Mouse (Mus musculus) intestine, postnatal 0 days (tissue): ENCODE measurements around the gene Olfr1201. TPM values are rescaled to one million over a fixed set of nuclear protein-coding genes. Genes with fewer than 3 reads are reported as not detected.

Experiments used
- ATAC-seq: fragments of 200-750 bp; cut with Nextera tagmentation; 2 replicates; pipeline ENCODE4 v1.8.0; 2017; ENCODE audit warnings: mild to moderate bottlenecking, moderate TSS enrichment, moderate library complexity
- H3K27ac ChIP-seq: fragments of 300-500 bp; sonication (generic); 2 replicates; pipeline ENCODE4 v1.5.1; 2014; ENCODE audit warnings: mild to moderate bottlenecking, low read depth, low read length, moderate library complexity
- H3K27me3 ChIP-seq: fragments of 300-500 bp; sonication (generic); replicated peaks from 2 replicates; pipeline ENCODE4 v1.6.1; 2014; ENCODE audit warnings: low read length, mixed read lengths; ENCODE audit not compliant: control insufficient read depth, insufficient read depth
- H3K36me3 ChIP-seq: fragments of 300-500 bp; sonication (generic); 2 replicates; pipeline ENCODE4 v1.6.1; 2014; ENCODE audit warnings: mild to moderate bottlenecking, moderate library complexity; ENCODE audit not compliant: control insufficient read depth, insufficient read depth
- H3K4me1 ChIP-seq: fragments of 300-500 bp; sonication (generic); replicated peaks from 2 replicates; pipeline ENCODE4 v1.6.1; 2014; ENCODE audit warnings: antibody characterized with exemption, low read length, mixed read lengths; ENCODE audit not compliant: control insufficient read depth, insufficient read depth
- H3K4me2 ChIP-seq: fragments of 300-500 bp; sonication (generic); replicated peaks from 2 replicates; pipeline ENCODE4 v1.6.1; 2014; ENCODE audit warnings: low read depth, mild to moderate bottlenecking, moderate library complexity
- H3K4me3 ChIP-seq: fragments of 300-500 bp; sonication (generic); 2 replicates; pipeline ENCODE4 v1.5.1; 2014; ENCODE audit warnings: low read depth, low read length
- H3K9ac ChIP-seq: fragments of 300-500 bp; sonication (generic); 2 replicates; pipeline ENCODE4 v1.6.1; 2014; ENCODE audit warnings: mild to moderate bottlenecking, low read depth, low read length
- H3K9me3 ChIP-seq: fragments of 300-500 bp; sonication (generic); 2 replicates; pipeline ENCODE4 v1.6.1; 2016; ENCODE audit warnings: mixed run types; ENCODE audit not compliant: control insufficient read depth
- CTCF ChIP-seq: sonication (generic); IDR thresholded peaks from 2 replicates; pipeline ENCODE4 v1.5.1; 2016; ENCODE audit warnings: low read depth, mild to moderate bottlenecking, control low read depth, antibody characterized with exemption, moderate library complexity
- WGBS: fragments of 180-500 bp; shearing (Covaris S2); extraction: QIAGEN DNeasy Blood & Tissue Kit; methylation state at CpG from one replicate; pipeline ENCODE4 v1.1.7; 2014; 5-methylcytosine and 5-hydroxymethylcytosine counted together
- polyA plus RNA-seq: library from polyadenylated mRNA; unstranded; fragments of >200 nt; fragmentation: Nextera tagmentation; extraction: Ambion mirVana; gene quantifications from 2 replicates; pipeline ENCODE4 v1.2.1, GENCODE M21; 2015

The Olfr1201 gene
- polyA plus RNA-seq, 1 experiment from 2014 or later: not detected

GRCm38 (mm10) chr2:88838477-88838876 is 45.6 kb downstream of the Olfr1201 start:
- Histone ChIP-seq H3K36me3 (no peaks in the 10 kb centered on the region), H3K9ac (no peak overlapping the region), H3K4me2 (no peak overlapping the region), H3K9me3 (no peaks in the 10 kb centered on the region), H3K27me3 (no peaks in the 10 kb centered on the region), H3K4me1 (no peaks in the 10 kb centered on the region), H3K4me3 (no peak overlapping the region), H3K27ac (no peak overlapping the region)
- no peak for ATAC-seq
- WGBS: 22% methylated on average over 2 of the region's 2 CpGs
- TF ChIP-seq CTCF: no peak

Other genes with a start within 250 kb of the Olfr1201 start
- not detected in 2 replicates for gene Olfr1188, start 236.1 kb upstream of the Olfr1201 start, polyA plus RNA-seq
- not detected in 2 replicates for gene Olfr1189, start 206.6 kb upstream of the Olfr1201 start, polyA plus RNA-seq
- not detected in 2 replicates for gene Olfr1191-ps1, start 152.5 kb upstream of the Olfr1201 start, polyA plus RNA-seq
- not detected in 2 replicates for gene Olfr1192-ps1, start 144.5 kb upstream of the Olfr1201 start, polyA plus RNA-seq
- not detected in 2 replicates for gene Olfr1193, start 117.4 kb upstream of the Olfr1201 start, polyA plus RNA-seq
- not detected in 2 replicates for gene Olfr1195, start 103.8 kb upstream of the Olfr1201 start, polyA plus RNA-seq
- gene Olfr1196, start 88.4 kb upstream of the Olfr1201 start, polyA plus RNA-seq: not detected in 2 replicates
- gene Olfr1197, start 60.7 kb upstream of the Olfr1201 start, polyA plus RNA-seq: not detected in 2 replicates
- not detected in 2 replicates for gene Olfr1198, start 41.7 kb upstream of the Olfr1201 start, polyA plus RNA-seq
- not detected in 2 replicates for gene Olfr1199, start 32.6 kb upstream of the Olfr1201 start, polyA plus RNA-seq
- not detected in 2 replicates for gene Olfr1200, start 22.5 kb upstream of the Olfr1201 start, polyA plus RNA-seq
- gene Olfr1202, start 21.5 kb downstream of the Olfr1201 start, polyA plus RNA-seq: not detected in 2 replicates
- gene Olfr1205, start 36.7 kb downstream of the Olfr1201 start, polyA plus RNA-seq: not detected in 2 replicates
- gene Olfr1204, start 56.3 kb downstream of the Olfr1201 start, polyA plus RNA-seq: not detected in 2 replicates
- not detected in 2 replicates for gene Olfr1206, start 70.2 kb downstream of the Olfr1201 start, polyA plus RNA-seq
- not detected in 2 replicates for gene Olfr1208, start 109.3 kb downstream of the Olfr1201 start, polyA plus RNA-seq
- not detected in 2 replicates for gene Olfr1209, start 122.1 kb downstream of the Olfr1201 start, polyA plus RNA-seq
- gene Olfr1211, start 145.1 kb downstream of the Olfr1201 start, polyA plus RNA-seq: not detected in 2 replicates
- not detected in 2 replicates for gene Olfr1212, start 160.9 kb downstream of the Olfr1201 start, polyA plus RNA-seq
- not detected in 2 replicates for gene Gm13762, start 187.2 kb downstream of the Olfr1201 start, polyA plus RNA-seq
- not detected in 2 replicates for gene Olfr1214, start 199.6 kb downstream of the Olfr1201 start, polyA plus RNA-seq
- gene Olfr1215, start 213.9 kb downstream of the Olfr1201 start, polyA plus RNA-seq: not detected in 2 replicates
- not detected in 2 replicates for gene Olfr1216, start 225.3 kb downstream of the Olfr1201 start, polyA plus RNA-seq
- not detected in 2 replicates for gene Olfr1217, start 239.0 kb downstream of the Olfr1201 start, polyA plus RNA-seq